Mouse (Mus musculus): ENCODE data around the gene Sun3. TPM values are rescaled to one million over a fixed set of nuclear protein-coding genes. Genes with fewer than 3 reads are reported as not detected.

Sun3 gene
- polyA plus RNA-seq (2014; fragmentation: Illumina TruSeq; extraction: RNeasy Lipid Tissue Mini Kit (QIAGEN cat#74804); ENCODE audit: insufficient read depth, low read depth, low replicate concordance): not detected

GRCm38 (mm10) chr11:9048703-9049060 lies at the start of gene Sun3:
Sun3 (minus strand) TSS chr11:9048991.

GRCm38 (mm10) chr11:9048011-9048702 lies 634 bp downstream of the Sun3 start, which contains the start of gene Gm11992:
Gm11992 (plus strand) TSS chr11:9048594.

GRCm38 (mm10) chr11:9010853-9011339 lies 37.9 kb downstream of the Sun3 start, which contains the start of gene Hus1:
Hus1 (minus strand) TSS chr11:9011191.

GRCm38 (mm10) chr11:8973166-8973565 lies 75.6 kb downstream of the Sun3 start, which contains the start of gene Pkd1l1:
Pkd1l1 (minus strand) TSS chr11:8973266.

Other genes starting within 250 kb of the Sun3 start
- gene Pkd1l1, start 75.7 kb downstream of the Sun3 start, polyA plus RNA-seq (2014; fragmentation: Illumina TruSeq; extraction: RNeasy Lipid Tissue Mini Kit (QIAGEN cat#74804); ENCODE audit: insufficient read depth, low read depth, low replicate concordance): not detected
- gene Hus1, start 37.8 kb downstream of the Sun3 start, polyA plus RNA-seq (2014; fragmentation: Illumina TruSeq; extraction: RNeasy Lipid Tissue Mini Kit (QIAGEN cat#74804); ENCODE audit: insufficient read depth, low read depth, low replicate concordance): 4.6 TPM
- 2.9 TPM for gene Gm11992, start 397 bp downstream of the Sun3 start, polyA plus RNA-seq (2014; fragmentation: Illumina TruSeq; extraction: RNeasy Lipid Tissue Mini Kit (QIAGEN cat#74804); ENCODE audit: insufficient read depth, low read depth, low replicate concordance)
- 14.1 TPM for gene Upp1, start 69.1 kb upstream of the Sun3 start, polyA plus RNA-seq (2014; fragmentation: Illumina TruSeq; extraction: RNeasy Lipid Tissue Mini Kit (QIAGEN cat#74804); ENCODE audit: insufficient read depth, low read depth, low replicate concordance)
- gene Abca13, start 143.0 kb upstream of the Sun3 start, polyA plus RNA-seq (2014; fragmentation: Illumina TruSeq; extraction: RNeasy Lipid Tissue Mini Kit (QIAGEN cat#74804); ENCODE audit: insufficient read depth, low read depth, low replicate concordance): 0.03 TPM

All from lung, adult 10 weeks (tissue).